Mouse (Mus musculus): ENCODE results near the gene Dnajc12.
"Not testable (repeated sequence)": the region's sequence is repeated elsewhere in the genome, so short reads cannot be mapped to it uniquely, and the experiment has no call there.

DNA sequence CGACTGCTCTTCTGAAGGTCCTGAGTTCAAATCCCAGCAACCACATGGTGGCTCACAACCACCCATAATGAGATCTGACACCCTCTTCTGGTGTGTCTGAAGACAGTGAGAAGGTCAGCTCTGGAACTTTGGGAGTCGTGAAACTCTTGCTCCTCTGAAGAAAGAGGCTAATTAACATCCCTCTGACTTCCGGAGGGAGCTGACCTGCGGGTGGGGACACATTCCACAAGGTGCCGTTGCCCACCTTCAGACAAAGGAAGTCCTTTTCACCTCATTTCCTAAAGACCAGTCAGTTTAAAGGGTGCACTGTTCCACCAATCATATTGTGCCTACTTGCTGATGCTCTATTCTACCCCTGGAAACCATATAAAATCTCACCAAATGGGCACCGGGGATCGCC, 31.1 kb upstream of the Dnajc12 start:
- not testable (repeated sequence) for TF ChIP-seq POLR2A (IDR thresholded peaks at IDR 0.05; ENCODE audit: borderline replicate concordance, insufficient read depth, low read length); CTCF (IDR thresholded peaks at IDR 0.05; ENCODE audit: borderline replicate concordance, insufficient read depth, low read depth, low read length)
